Mouse (Mus musculus): ENCODE data around the gene Egln3.
A peak's percentile ranks its signal among the peaks of the same experiment; 100 is the strongest.

- TF ChIP-seq CTCF (IDR thresholded peaks at IDR 0.05; ENCODE audit: extremely low read depth, insufficient read depth, low read length) (peak; percentile 40; the same call in 1 of the 2 replicates), POLR2A (IDR thresholded peaks at IDR 0.05; ENCODE audit: extremely low read depth, insufficient read depth, low read length) (no peak)
Measured at GRCm38 (mm10) chr12:54200172-54200571, 3.5 kb downstream of the Egln3 start.
